Mouse (Mus musculus): ENCODE results near the gene Acsf3.

Acsf3 gene

GRCm38 (mm10) chr8:122810376-122810775, 35.1 kb downstream of the Acsf3 start:
- ATAC-seq (ENCODE audit: low TSS enrichment) = no peak

- no peak for ATAC-seq (ENCODE audit: low TSS enrichment)
These were observed 36.7 kb downstream of the Acsf3 start for GRCm38 (mm10) chr8:122811870-122812494.

GRCm38 (mm10) chr8:122812610-122813250, 37.4 kb downstream of the Acsf3 start:
- ATAC-seq (ENCODE audit: low TSS enrichment) = no peak

- peak; percentile 31; the same call in 1 of the 2 replicates for ATAC-seq (ENCODE audit: low TSS enrichment)
These were observed 39.3 kb downstream of the Acsf3 start for GRCm38 (mm10) chr8:122814608-122815007.

GRCm38 (mm10) chr8:122816965-122817364, 41.7 kb downstream of the Acsf3 start:
- no peak for ATAC-seq (ENCODE audit: low TSS enrichment)

GRCm38 (mm10) chr8:122817724-122818496, 42.6 kb downstream of the Acsf3 start:
- no peak for ATAC-seq (ENCODE audit: low TSS enrichment)

GRCm38 (mm10) chr8:122819776-122820175, 44.5 kb downstream of the Acsf3 start:
- ATAC-seq (ENCODE audit: low TSS enrichment) = no peak

GRCm38 (mm10) chr8:122824571-122824970, 49.3 kb downstream of the Acsf3 start:
- ATAC-seq (ENCODE audit: low TSS enrichment) = no peak

- ATAC-seq (ENCODE audit: low TSS enrichment) = no peak
These were observed 49.7 kb downstream of the Acsf3 start for GRCm38 (mm10) chr8:122824986-122825385.

GRCm38 (mm10) chr8:122825408-122825807, 50.1 kb downstream of the Acsf3 start:
- ATAC-seq (ENCODE audit: low TSS enrichment) = no peak

- ATAC-seq (ENCODE audit: low TSS enrichment) = no peak
These were observed 54.1 kb downstream of the Acsf3 start for GRCm38 (mm10) chr8:122829396-122829795.

GRCm38 (mm10) chr8:122830349-122831061, 55.2 kb downstream of the Acsf3 start:
- ATAC-seq (ENCODE audit: low TSS enrichment) = peak; percentile 86

GRCm38 (mm10) chr8:122834416-122834815, 59.1 kb downstream of the Acsf3 start:
- no peak for ATAC-seq (ENCODE audit: low TSS enrichment)

- ATAC-seq (ENCODE audit: low TSS enrichment) = peak; percentile 83
These were observed 59.7 kb downstream of the Acsf3 start for GRCm38 (mm10) chr8:122834971-122835370.

GRCm38 (mm10) chr8:122836199-122836598, 60.9 kb downstream of the Acsf3 start:
- no peak for ATAC-seq (ENCODE audit: low TSS enrichment)

GRCm38 (mm10) chr8:122836696-122837095, 61.4 kb downstream of the Acsf3 start:
- ATAC-seq (ENCODE audit: low TSS enrichment) = no peak

GRCm38 (mm10) chr8:122844161-122844560, 68.9 kb downstream of the Acsf3 start:
- no peak for ATAC-seq (ENCODE audit: low TSS enrichment)

- no peak for ATAC-seq (ENCODE audit: low TSS enrichment)
These were observed 70.4 kb downstream of the Acsf3 start for GRCm38 (mm10) chr8:122845662-122846061.

GRCm38 (mm10) chr8:122847829-122848561, 72.7 kb downstream of the Acsf3 start, which contains the start of gene Cdh15:
TSS of gene Cdh15 (plus strand) at chr8:122847966.
- peak; percentile 62; the same call in 1 of the 2 replicates for ATAC-seq (ENCODE audit: low TSS enrichment)

GRCm38 (mm10) chr8:122849152-122849910, 74.0 kb downstream of the Acsf3 start:
- no peak for ATAC-seq (ENCODE audit: low TSS enrichment)

All from frontal cortex, adult (tissue).